ENCODE assay signal across 10 mouse cellular contexts in the genomic region with DNA sequence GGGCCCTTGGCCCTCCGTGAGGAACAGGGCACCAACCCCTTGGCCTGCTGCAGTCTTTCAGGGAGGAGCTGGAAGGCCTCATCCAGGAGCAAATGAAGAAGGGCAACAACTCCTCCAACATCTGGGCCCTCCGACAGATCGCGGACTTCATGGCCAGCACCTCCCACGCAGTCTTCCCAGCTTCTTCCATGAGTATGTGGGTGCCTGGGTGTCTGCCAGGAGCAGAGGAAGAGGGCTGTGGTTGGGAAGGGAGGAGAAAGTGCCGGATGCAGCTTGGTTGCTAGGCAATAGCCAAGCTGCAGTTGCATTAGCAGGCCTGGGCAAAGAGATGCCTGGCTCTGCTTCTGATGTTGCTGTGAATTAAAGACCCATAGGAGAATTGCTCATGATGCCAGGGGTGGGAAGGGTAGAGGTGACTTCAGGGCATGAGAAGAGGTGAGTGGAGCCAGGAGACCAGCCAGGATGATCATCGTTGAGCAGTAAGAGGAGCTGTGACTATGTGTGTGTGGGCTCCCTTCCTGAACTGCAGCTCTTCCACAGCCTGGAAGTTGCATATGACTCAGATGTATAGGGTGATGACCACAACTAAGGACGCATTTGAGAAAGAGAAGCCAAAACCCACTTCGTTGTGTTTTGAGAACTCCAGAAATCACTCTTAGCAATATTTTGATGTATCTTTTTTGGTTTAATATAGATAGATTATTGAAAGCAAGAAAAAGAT. TPM values are rescaled to one million over a fixed set of nuclear protein-coding genes. Genes with fewer than 3 reads are reported as not detected.
DNase-seq lines count a peak whose midpoint lies in the region; ATAC-seq and TF ChIP-seq lines count a peak whose summit lies in the region.
"Had no signal": no experiment of that assay in that cellular context is flagged by ENCODE, and none has a peak within 500 bp of the region (broad histone marks: within the 10 kb centered on the region; RNA-seq: fewer than 3 reads in every experiment).

No protein-coding gene starts in this region.

- H3K27me3 ChIP-seq in hindbrain, embryonic 11.5 days (ENCODE audit: control insufficient read depth, insufficient read depth, low read length): no peaks in the 10 kb centered on the region
- H3K27me3 ChIP-seq in hindbrain, embryonic 10.5 days (ENCODE audit: insufficient read depth, poor library complexity, severe bottlenecking): no peaks in the 10 kb centered on the region
- no peaks in the 10 kb centered on the region for H3K27me3 ChIP-seq in stomach, postnatal 0 days (ENCODE audit: control insufficient read depth, insufficient read depth, low read length)
- no peaks in the 10 kb centered on the region for H3K27me3 ChIP-seq in intestine, embryonic 16.5 days (replicated peaks; ENCODE audit: control insufficient read depth, insufficient read depth, low read length)
- H3K27me3 ChIP-seq: lung, embryonic 15.5 days had no signal

- no peak for TF ChIP-seq POLR2A in brain, embryonic 14.5 days (IDR thresholded peaks at IDR 0.05; ENCODE audit: borderline replicate concordance, extremely low read depth, insufficient read depth, insufficient read length, poor library complexity, severe bottlenecking)

- no peak overlapping the region for H3K4me3 ChIP-seq in hindbrain, embryonic 11.5 days (ENCODE audit: low read depth, low read length)
- no peak overlapping the region for H3K4me3 ChIP-seq in hindbrain, embryonic 10.5 days
- H3K4me3 ChIP-seq in stomach, postnatal 0 days (ENCODE audit: low read depth, low read length): no peak overlapping the region
- no peak overlapping the region for H3K4me3 ChIP-seq in intestine, embryonic 16.5 days (ENCODE audit: low read length)
- H3K4me3 ChIP-seq: lung, embryonic 15.5 days had no signal

- no peak overlapping the region for H3K4me2 ChIP-seq in hindbrain, embryonic 11.5 days (replicated peaks; ENCODE audit: low read depth, low read length)
- H3K4me2 ChIP-seq in stomach, postnatal 0 days (replicated peaks; ENCODE audit: low read depth): no peak overlapping the region
- H3K4me2 ChIP-seq in intestine, embryonic 16.5 days (ENCODE audit: low read depth, low read length): no peak overlapping the region
- H3K4me2 ChIP-seq: lung, embryonic 15.5 days had no signal

- no peaks in the 10 kb centered on the region for H3K36me3 ChIP-seq in hindbrain, embryonic 11.5 days (ENCODE audit: control insufficient read depth, insufficient read depth, low read length)
- peaks cover 23% of the 10 kb centered on the region; the same call in 1 of the 2 replicates for H3K36me3 ChIP-seq in hindbrain, embryonic 10.5 days
- H3K36me3 ChIP-seq in stomach, postnatal 0 days (ENCODE audit: control insufficient read depth, insufficient read depth, low read length): no peaks in the 10 kb centered on the region
- no peaks in the 10 kb centered on the region for H3K36me3 ChIP-seq in intestine, embryonic 16.5 days (ENCODE audit: control insufficient read depth, insufficient read depth, low read length)
- H3K36me3 ChIP-seq: lung, embryonic 15.5 days had no signal

- no peaks in the 10 kb centered on the region for H3K4me1 ChIP-seq in hindbrain, embryonic 11.5 days (replicated peaks; ENCODE audit: control insufficient read depth, insufficient read depth, low read length)
- H3K4me1 ChIP-seq in hindbrain, embryonic 10.5 days (replicated peaks): no peaks in the 10 kb centered on the region
- H3K4me1 ChIP-seq in stomach, postnatal 0 days (replicated peaks; ENCODE audit: control insufficient read depth, insufficient read depth): no peaks in the 10 kb centered on the region
- H3K4me1 ChIP-seq in intestine, embryonic 16.5 days (ENCODE audit: control insufficient read depth, insufficient read depth, low read length): no peaks in the 10 kb centered on the region
- H3K4me1 ChIP-seq: lung, embryonic 15.5 days had no signal

- TF ChIP-seq EP300 in stomach, postnatal 0 days (optimal IDR thresholded peaks at IDR 0.05): no peak

- no peak overlapping the region for H3K9ac ChIP-seq in hindbrain, embryonic 11.5 days (ENCODE audit: low read depth, low read length)
- H3K9ac ChIP-seq in stomach, postnatal 0 days (ENCODE audit: low read length): no peak overlapping the region
- H3K9ac ChIP-seq in intestine, embryonic 16.5 days (ENCODE audit: low read depth, low read length): no peak overlapping the region
- H3K9ac ChIP-seq: lung, embryonic 15.5 days had no signal

- peak overlapping the region; percentile 24; the same call in 1 of the 2 replicates for H3K27ac ChIP-seq in hindbrain, embryonic 11.5 days (ENCODE audit: low read depth, low read length)
- no peak overlapping the region for H3K27ac ChIP-seq in hindbrain, embryonic 10.5 days
- no peak overlapping the region for H3K27ac ChIP-seq in stomach, postnatal 0 days (replicated peaks)
- no peak overlapping the region for H3K27ac ChIP-seq in intestine, embryonic 16.5 days (ENCODE audit: low read length)
- H3K27ac ChIP-seq: lung, embryonic 15.5 days had no signal

- TF ChIP-seq CTCF in brain, embryonic 14.5 days (IDR thresholded peaks at IDR 0.05; ENCODE audit: borderline replicate concordance, extremely low read depth, insufficient read depth, insufficient read length): no peak
- TF ChIP-seq CTCF in stomach, postnatal 0 days (IDR thresholded peaks at IDR 0.05; ENCODE audit: low read depth): no peak

- no peaks in the 10 kb centered on the region for H3K9me3 ChIP-seq in hindbrain, embryonic 11.5 days (ENCODE audit: control insufficient read depth, low read length)
- H3K9me3 ChIP-seq in hindbrain, embryonic 10.5 days: no peaks in the 10 kb centered on the region
- no peaks in the 10 kb centered on the region for H3K9me3 ChIP-seq in stomach, postnatal 0 days (ENCODE audit: control insufficient read depth, low read length)
- no peaks in the 10 kb centered on the region for H3K9me3 ChIP-seq in intestine, embryonic 16.5 days (ENCODE audit: control insufficient read depth, low read length)
- H3K9me3 ChIP-seq: lung, embryonic 15.5 days had no signal

- WGBS in hindbrain, embryonic 11.5 days: 84% methylated on average over 9 of the region's 9 CpGs
- 78% methylated on average over 9 of the region's 9 CpGs for WGBS in hindbrain, embryonic 10.5 days
- 63% methylated on average over 9 of the region's 9 CpGs for WGBS in stomach, postnatal 0 days
- 59% methylated on average over 9 of the region's 9 CpGs for WGBS in intestine, embryonic 16.5 days

- ATAC-seq in hindbrain, embryonic 11.5 days (ENCODE audit: low FRiP score): no peak
- ATAC-seq in stomach, postnatal 0 days (ENCODE audit: low FRiP score, low TSS enrichment): no peak
- ATAC-seq in intestine, embryonic 16.5 days: no peak
- ATAC-seq: Patski had no signal

- no peak for DNase-seq in hindbrain, embryonic 11.5 days (ENCODE audit: low spot score)
- DNase-seq in hindbrain, embryonic 10.5 days (ENCODE audit: low spot score): no peak
- DNase-seq in brain, embryonic 14.5 days (ENCODE audit: low read depth): peak; percentile 65
- DNase-seq in heart, postnatal 4 days: peak; percentile 68
- peak; percentile 20 for DNase-seq in lung, postnatal 14 days
- DNase-seq in stomach, postnatal 0 days (ENCODE audit: low spot score): peak; percentile 35
- no peak for DNase-seq in retina, embryonic 14.5 days (ENCODE audit: low spot score)

RNA-seq across cellular contexts. Expression of a gene that starts 58.5 kb away (rescaled TPM):
- 67.2 and 68.4 TPM in 2 replicates for polyA plus RNA-seq in hindbrain, embryonic 11.5 days (2014; fragmentation: Nextera tagmentation; extraction: Ambion mirVana)
- 43.6 and 84.1 TPM in 2 replicates for polyA plus RNA-seq in hindbrain, embryonic 10.5 days (2016; fragmentation: Nextera tagmentation; extraction: Ambion mirVana)
- polyA plus RNA-seq in brain, embryonic 14.5 days (2012; rRNA removed): 181 and 191 TPM in 2 replicates
- total RNA-seq in heart, postnatal 4 days (2021): 1 to 10 TPM; 2.3 to 3.3 TPM
- 1.6 and 2.1 TPM in 2 replicates for polyA plus RNA-seq in stomach, postnatal 0 days (2015; fragmentation: Nextera tagmentation; extraction: Ambion mirVana)
- 5.5 and 8.0 TPM in 2 replicates for polyA plus RNA-seq in intestine, embryonic 16.5 days (2015; fragmentation: Nextera tagmentation; extraction: Ambion mirVana)

Comparison
In these comparisons a context has a peak if more than half of its experiments do, and no peak if none do; other contexts are left out.
1. DNase-seq: peak in brain, embryonic 14.5 days (single experiment), heart, postnatal 4 days (single experiment), lung, postnatal 14 days (single experiment) and stomach, postnatal 0 days (single experiment); none in hindbrain, embryonic 11.5 days (single experiment), hindbrain, embryonic 10.5 days (single experiment) and retina, embryonic 14.5 days (single experiment).